Mouse (Mus musculus): ENCODE measurements around the gene Pcdh15. TPM values are rescaled to one million over a fixed set of nuclear protein-coding genes. Genes with fewer than 3 reads are reported as not detected.

The Pcdh15 gene
- total RNA-seq, 2 experiments from 2014 or later, result not detected

GRCm38 (mm10) chr10:74258639-74259038, 1159.5 kb downstream of the Pcdh15 start:
- ATAC-seq (ENCODE audit: poor library complexity, severe bottlenecking), result no peak

GRCm38 (mm10) chr10:74269637-74270269, 1170.6 kb downstream of the Pcdh15 start:
- no peak for ATAC-seq (ENCODE audit: poor library complexity, severe bottlenecking)

GRCm38 (mm10) chr10:74270894-74271293, 1171.8 kb downstream of the Pcdh15 start:
- ATAC-seq (ENCODE audit: poor library complexity, severe bottlenecking), result no peak

DNA sequence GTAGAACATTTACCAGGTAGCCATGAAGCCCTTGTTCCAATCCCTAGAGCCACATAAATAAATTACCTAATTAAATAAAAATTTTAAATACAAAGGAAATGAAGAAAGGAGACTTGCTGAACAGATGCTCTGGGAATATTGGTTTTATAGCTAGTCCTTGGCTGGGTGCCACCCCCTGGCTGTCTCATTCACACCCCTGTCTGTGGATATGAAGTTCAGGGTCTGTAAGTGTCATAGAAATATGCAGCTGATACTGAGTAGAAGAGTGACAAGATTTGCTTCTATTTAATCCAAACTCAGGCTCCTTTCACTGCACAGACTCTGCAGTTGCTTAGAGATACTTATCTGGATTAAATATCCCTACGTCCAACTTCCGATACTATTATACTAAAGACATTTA, 1205.0 kb downstream of the Pcdh15 start:
- no peak for ATAC-seq (ENCODE audit: poor library complexity, severe bottlenecking)

DNA sequence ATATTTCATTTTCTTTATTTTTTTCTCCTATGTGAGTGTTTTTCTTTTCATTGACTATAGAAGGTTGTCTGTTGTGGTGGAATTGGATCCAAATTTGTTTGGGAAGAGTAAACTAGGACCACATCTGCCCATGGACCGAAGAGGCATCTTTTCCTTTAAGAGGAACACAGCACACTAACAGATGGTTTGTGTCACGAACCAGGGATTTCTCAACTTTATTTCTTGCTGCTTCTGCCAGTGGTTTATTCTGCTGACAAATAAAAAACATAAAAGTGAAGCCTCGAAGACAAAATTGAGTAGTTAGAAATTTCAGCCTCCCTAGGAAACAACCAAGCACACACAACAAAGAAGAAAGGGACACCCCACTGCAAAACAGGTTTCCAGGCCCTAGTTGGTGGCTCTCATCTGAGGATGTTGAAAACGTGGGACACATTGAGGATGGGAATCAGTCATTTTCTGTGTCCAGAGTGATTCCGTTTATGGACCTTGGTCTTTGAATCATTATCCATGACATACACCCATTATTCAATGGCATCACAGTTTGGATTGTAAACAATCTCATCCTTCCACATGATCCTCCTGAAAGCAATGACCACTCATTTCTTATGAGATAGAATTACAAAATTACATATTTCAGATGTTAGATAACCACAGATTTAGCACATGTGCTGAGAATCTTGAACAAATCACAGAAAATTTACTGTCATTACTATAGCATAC, 1206.5 kb downstream of the Pcdh15 start:
- no peak for ATAC-seq (ENCODE audit: poor library complexity, severe bottlenecking)

GRCm38 (mm10) chr10:74307035-74307434, 1207.9 kb downstream of the Pcdh15 start:
- no peak for ATAC-seq (ENCODE audit: poor library complexity, severe bottlenecking)

- ATAC-seq (ENCODE audit: poor library complexity, severe bottlenecking), result no peak
These were observed 1216.9 kb downstream of the Pcdh15 start for GRCm38 (mm10) chr10:74316091-74316490.

- ATAC-seq (ENCODE audit: poor library complexity, severe bottlenecking), result no peak
These were observed 1236.3 kb downstream of the Pcdh15 start for GRCm38 (mm10) chr10:74335412-74335811.

DNA sequence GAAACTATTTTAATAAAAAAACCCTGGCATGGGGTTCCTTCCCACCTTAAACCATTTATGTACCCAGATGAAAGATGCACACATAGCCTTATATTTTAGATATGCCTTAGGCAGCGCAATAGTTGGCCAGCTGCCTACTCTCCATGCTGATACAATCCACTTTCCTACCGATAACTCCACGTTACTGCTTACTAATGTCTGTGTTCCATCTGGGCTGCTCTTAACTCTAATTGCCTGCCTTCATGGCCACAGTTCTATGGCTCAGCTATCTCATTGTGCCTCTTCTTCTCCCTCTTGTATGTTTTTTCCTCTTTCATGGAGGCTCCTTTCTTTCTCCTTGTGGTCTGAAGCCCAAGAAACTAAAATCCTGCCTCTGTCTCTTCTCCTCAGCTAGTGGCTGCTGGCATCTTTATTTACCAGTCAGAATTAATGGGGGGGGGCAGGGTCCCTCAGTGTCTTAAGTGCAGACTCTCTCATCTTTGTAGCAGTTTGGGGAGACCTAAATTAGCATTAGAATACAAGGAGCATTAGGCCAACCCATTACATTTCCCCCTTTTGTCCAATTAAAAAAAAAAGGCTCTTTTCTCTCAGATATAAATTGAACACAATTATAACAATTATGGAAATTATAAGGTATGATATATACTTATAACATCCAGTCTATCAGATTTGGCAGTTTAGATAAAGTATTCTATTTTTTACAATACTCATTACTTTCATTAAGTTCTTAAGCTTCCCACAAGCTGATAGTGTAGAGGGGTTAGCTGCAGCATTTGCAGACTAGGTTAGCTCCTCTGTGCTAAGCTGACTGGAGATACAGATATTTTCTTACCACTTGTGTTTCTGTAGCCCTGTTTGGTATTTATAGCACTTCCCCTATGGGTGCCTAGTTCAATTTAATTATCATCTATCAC, 1240.4 kb downstream of the Pcdh15 start:
- ATAC-seq (ENCODE audit: poor library complexity, severe bottlenecking), result no peak

- ATAC-seq (ENCODE audit: poor library complexity, severe bottlenecking), result no peak
These were observed 1260.4 kb downstream of the Pcdh15 start for GRCm38 (mm10) chr10:74359526-74359925.

GRCm38 (mm10) chr10:74378697-74379096, 1279.6 kb downstream of the Pcdh15 start:
- no peak for ATAC-seq (ENCODE audit: poor library complexity, severe bottlenecking)

DNA sequence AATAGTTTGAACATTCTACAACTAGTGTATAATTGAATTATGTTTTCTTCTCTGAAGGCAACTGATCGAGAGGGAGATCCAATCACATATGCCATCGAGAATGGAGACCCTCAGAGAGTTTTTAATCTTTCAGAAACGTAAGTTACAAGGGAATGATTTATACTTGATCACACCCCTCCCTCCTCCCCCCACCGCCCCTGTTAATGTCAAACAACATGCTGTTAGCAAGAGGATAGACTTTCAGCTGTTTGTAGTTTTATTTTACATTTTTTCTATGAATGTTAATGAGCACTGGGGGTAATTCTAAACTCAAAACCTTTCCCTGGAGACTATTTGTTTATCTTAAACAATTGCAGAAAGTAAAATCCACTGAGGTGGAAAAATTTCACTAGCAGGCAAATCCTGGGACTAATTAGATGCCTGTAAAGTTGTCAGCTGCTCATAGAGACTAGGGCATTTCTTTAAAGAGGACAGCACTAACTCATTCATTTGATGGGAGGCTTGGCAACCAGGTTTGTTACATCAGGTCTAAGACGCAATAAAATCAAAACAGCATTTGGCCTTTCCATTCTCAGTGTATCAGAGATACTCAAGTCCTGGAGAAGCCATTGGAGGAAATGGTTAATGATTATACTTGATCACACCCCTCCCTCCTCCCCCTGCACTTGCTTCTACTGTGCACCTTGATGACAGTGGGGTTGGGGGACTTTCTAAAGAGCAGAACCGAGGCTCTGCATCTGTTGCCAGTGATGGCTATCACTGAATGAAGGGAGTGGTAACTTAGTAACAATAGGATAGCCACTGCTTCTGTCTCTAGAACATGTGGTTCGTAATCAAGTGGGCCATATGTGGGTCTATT, 1280.4 kb downstream of the Pcdh15 start:
- no peak for ATAC-seq (ENCODE audit: poor library complexity, severe bottlenecking)

- ATAC-seq (ENCODE audit: poor library complexity, severe bottlenecking), result no peak
These were observed 1288.7 kb downstream of the Pcdh15 start for GRCm38 (mm10) chr10:74387538-74388499.

DNA sequence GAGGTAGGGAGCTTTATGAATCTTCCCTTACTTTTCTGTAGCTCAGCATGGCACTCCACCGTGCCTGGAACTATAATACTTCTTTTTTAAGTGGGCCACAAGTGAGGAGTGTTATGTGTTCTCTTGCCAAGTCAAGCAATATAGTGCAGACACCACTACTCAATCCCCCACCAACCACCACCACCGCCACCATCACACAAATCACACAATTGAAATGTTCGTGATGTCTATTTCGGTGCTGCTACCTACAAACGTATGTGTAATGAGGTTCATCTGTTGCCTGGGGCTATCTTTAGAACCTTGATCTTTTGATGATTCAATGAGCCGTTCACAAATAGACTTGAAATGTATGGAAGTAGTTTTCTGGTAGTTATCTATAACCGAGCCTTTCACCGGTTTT, 1304.0 kb downstream of the Pcdh15 start:
- ATAC-seq (ENCODE audit: poor library complexity, severe bottlenecking), result no peak

DNA sequence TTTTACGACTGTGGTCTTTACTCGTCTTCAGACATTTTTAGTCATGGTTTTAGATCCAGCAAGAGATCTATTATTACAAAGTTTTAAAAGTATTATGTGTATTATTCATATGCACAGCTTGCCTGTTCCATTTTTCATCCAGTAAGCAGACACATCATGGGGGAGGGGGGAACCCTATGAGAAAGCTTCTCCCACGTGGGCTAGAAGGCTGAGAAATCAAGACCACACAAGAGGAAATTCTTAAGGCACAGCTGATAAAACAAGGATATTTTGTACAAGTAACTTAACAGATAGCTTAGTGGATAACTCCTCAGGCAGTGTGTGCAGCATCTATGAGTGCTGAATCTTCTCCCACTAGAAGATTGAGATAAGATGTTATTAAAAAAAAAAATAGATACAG, 1314.9 kb downstream of the Pcdh15 start:
- no peak for ATAC-seq (ENCODE audit: poor library complexity, severe bottlenecking)

DNA sequence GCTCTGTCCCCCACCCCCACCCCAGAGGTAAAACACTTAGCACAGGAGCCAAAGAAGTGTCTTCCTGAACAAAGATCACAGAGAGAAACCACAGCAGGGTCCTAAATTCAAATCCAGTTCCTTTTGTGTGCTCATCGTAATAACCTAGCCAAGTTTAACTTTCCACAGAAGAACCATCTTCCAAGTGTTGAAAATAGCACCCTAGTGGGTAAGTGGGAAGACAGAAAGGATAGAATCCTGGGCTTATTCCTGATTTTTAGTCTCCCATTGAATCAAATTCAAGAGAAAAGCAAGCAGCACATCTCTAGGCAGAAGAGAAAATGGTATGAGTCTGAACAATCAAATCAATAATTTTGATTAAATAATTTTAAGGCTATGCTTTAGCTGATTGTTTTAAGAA, 1315.8 kb downstream of the Pcdh15 start:
- no peak for ATAC-seq (ENCODE audit: poor library complexity, severe bottlenecking)

GRCm38 (mm10) chr10:74415359-74415758, 1316.2 kb downstream of the Pcdh15 start:
- ATAC-seq (ENCODE audit: poor library complexity, severe bottlenecking), result no peak

GRCm38 (mm10) chr10:74415949-74416348, 1316.8 kb downstream of the Pcdh15 start:
- ATAC-seq (ENCODE audit: poor library complexity, severe bottlenecking), result no peak

DNA sequence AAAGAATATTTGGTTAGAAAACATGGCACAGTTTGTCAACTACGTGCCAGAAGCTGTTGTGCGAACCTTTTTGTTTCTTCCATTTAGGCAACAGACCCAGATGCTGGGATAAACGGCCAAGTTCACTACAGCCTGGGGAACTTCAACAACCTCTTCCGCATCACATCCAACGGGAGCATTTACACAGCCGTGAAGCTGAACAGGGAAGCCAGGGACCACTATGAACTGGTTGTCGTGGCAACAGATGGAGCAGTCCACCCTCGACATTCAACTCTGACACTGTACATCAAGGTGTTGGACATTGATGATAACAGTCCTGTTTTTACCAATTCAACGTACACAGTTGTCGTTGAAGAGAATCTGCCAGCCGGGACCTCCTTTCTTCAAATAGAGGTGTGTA, 1350.9 kb downstream of the Pcdh15 start:
- ATAC-seq (ENCODE audit: poor library complexity, severe bottlenecking), result no peak
